Mouse (Mus musculus) testis, adult 2 months (tissue): ENCODE data around the gene Lmx1a. TPM values are rescaled to one million over a fixed set of nuclear protein-coding genes. Genes with fewer than 3 reads are reported as not detected.

Experiments
- H3K27ac ChIP-seq: fragments of 200-500 bp; 2 replicates; pipeline ENCODE4 v1.5.1; 2012; ENCODE audit warnings: low read depth, low read length; ENCODE audit not compliant: control insufficient read depth, insufficient read depth
- H3K27me3 ChIP-seq: fragments of 200-500 bp; 2 replicates; pipeline ENCODE4 v1.6.1; 2012; ENCODE audit warnings: mild to moderate bottlenecking, low read length, moderate library complexity; ENCODE audit not compliant: control insufficient read depth, insufficient read depth
- H3K36me3 ChIP-seq: fragments of 200-500 bp; 2 replicates; pipeline ENCODE4 v1.6.1; 2012; ENCODE audit warnings: mild to moderate bottlenecking, low read length; ENCODE audit not compliant: control insufficient read depth, insufficient read depth
- H3K4me1 ChIP-seq: fragments of 200-500 bp; 2 replicates; pipeline ENCODE4 v1.6.1; 2012; ENCODE audit warnings: low read length; ENCODE audit not compliant: control insufficient read depth, insufficient read depth
- H3K4me3 ChIP-seq: fragments of 200-500 bp; 2 replicates; pipeline ENCODE4 v1.5.1; 2012; ENCODE audit warnings: low read depth, mild to moderate bottlenecking, low read length, moderate library complexity, mixed read lengths; ENCODE audit not compliant: control insufficient read depth
- CTCF ChIP-seq: fragments of 200-500 bp; IDR thresholded peaks from 2 replicates; pipeline ENCODE4 v1.5.1; 2012; ENCODE audit warnings: low read depth, mild to moderate bottlenecking, inconsistent platforms, low read length, moderate library complexity; ENCODE audit not compliant: control insufficient read depth, insufficient read depth, insufficient replicate concordance
- POLR2A ChIP-seq: fragments of 200-500 bp; IDR thresholded peaks from 2 replicates; pipeline ENCODE4 v1.6.1; 2012; ENCODE audit warnings: low read depth, mild to moderate bottlenecking, inconsistent platforms, low read length, moderate library complexity; ENCODE audit not compliant: control insufficient read depth
- polyA plus RNA-seq: library from polyadenylated mRNA; depleted of rRNA; stranded (reverse); fragments of >200 nt; gene quantifications from 2 replicates; pipeline ENCODE4 v1.2.3, GENCODE M21; 2012; rRNA removed

The Lmx1a gene
- polyA plus RNA-seq, 1 experiment: 0.06 TPM

DNA sequence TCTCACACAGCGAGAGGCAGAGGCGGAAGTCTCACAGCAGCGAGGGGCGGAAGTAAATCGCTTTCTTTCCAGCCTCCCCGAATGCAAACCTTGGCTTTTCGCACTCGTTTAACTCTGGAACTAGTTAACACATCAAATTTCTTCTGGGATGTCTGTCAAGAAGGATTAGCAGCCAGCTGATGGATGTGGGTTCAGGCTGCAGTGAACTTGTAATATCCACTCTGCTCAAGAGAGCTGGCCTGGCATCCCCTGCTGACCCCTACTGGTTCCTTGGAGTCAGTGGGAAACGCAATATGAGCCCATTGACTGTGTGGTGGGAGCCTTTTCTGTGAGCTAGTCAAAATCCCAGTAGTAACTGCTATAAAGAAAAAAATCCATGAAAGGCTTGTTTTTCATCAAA lies 199.8 kb downstream of the Lmx1a start:
- no peaks in the 10 kb centered on the region for H3K36me3 ChIP-seq
- H3K4me3 ChIP-seq: no peak overlapping the region
- H3K27ac ChIP-seq: no peak overlapping the region
- no peaks in the 10 kb centered on the region for H3K27me3 ChIP-seq
- TF ChIP-seq CTCF (no peak), POLR2A (no peak)
- no peaks in the 10 kb centered on the region for H3K4me1 ChIP-seq

DNA sequence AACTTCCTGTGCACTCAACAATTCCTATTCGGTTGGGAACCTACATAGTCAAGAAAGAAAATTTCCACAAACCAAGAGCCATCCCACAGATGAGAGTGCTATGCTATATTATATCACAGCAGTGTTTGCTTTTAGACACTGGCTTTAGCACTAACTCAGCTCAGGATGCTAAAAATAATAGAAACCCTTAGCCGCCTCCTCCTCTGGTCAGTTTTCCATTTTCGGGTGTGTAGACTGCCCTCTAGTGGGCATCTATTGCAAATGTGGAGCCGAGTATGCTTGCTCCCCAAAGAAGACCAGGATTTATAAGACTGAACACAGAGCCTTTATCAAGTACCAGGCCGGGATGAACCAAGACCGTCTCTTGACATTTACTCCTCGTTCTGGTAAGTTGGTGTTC lies 207.2 kb downstream of the Lmx1a start:
- H3K4me3 ChIP-seq: no peak overlapping the region
- no peaks in the 10 kb centered on the region for H3K36me3 ChIP-seq
- no peaks in the 10 kb centered on the region for H3K4me1 ChIP-seq
- H3K27me3 ChIP-seq: no peaks in the 10 kb centered on the region
- no peak overlapping the region for H3K27ac ChIP-seq
- TF ChIP-seq POLR2A (no peak), CTCF (peak; percentile 19; the same call in 1 of the 2 replicates)

Other genes with a start within 250 kb of the Lmx1a start
- 60.6 and 74.8 TPM in 2 replicates for gene Lrrc52, start 222.5 kb upstream of the Lmx1a start, polyA plus RNA-seq
- gene Rxrg, start 90.9 kb upstream of the Lmx1a start, polyA plus RNA-seq: 1.2 and 1.8 TPM in 2 replicates